Mouse (Mus musculus) CH12.LX (cell line): Measurements from ENCODE around the gene Tln2. TPM values are rescaled to one million over a fixed set of nuclear protein-coding genes. Genes with fewer than 3 reads are reported as not detected.
A peak's percentile ranks its signal among the peaks of the same experiment; 100 is the strongest.

ENCODE experiments used
- DNase-seq: peaks from one replicate; pipeline ENCODE4 v3.0.0-alpha.2; 2013; ENCODE audit errors: extremely low read depth
- H3K27ac ChIP-seq: 2 replicates; pipeline ENCODE4 v1.5.1; 2012; ENCODE audit warnings: low read depth, mild to moderate bottlenecking, control low read depth, moderate library complexity; ENCODE audit not compliant: insufficient read depth
- H3K27me3 ChIP-seq: replicated peaks from 2 replicates; pipeline ENCODE3; 2012; ENCODE audit warnings: inconsistent platforms
- H3K36me3 ChIP-seq, 2 experiments: replicated peaks in 1 of 2; 2 replicates each; pipeline versions ENCODE3 to v1.6.1; 2012; ENCODE audit warnings: inconsistent platforms in 1 of 2, low read length in 1 of 2, mild to moderate bottlenecking in 1 of 2, mixed read lengths in 1 of 2, moderate library complexity in 1 of 2; ENCODE audit not compliant: control insufficient read depth in 1 of 2, insufficient read depth in 1 of 2
- H3K4me1 ChIP-seq, 2 experiments: 2 replicates each; pipeline ENCODE4 v1.6.1; 2012; ENCODE audit warnings: inconsistent platforms in 1 of 2, moderate library complexity in 1 of 2; ENCODE audit not compliant: insufficient read depth in 2 of 2, control insufficient read depth in 1 of 2
- H3K4me2 ChIP-seq: 2 replicates; pipeline ENCODE4 v1.6.1; 2012; ENCODE audit warnings: low read depth, mild to moderate bottlenecking, control low read depth; ENCODE audit not compliant: poor library complexity, insufficient read depth, severe bottlenecking
- H3K4me3 ChIP-seq, 3 experiments: fragments of 150-350 bp in 1 of 3; sonication (generic) in 1 of 3; replicated peaks in 1 of 3; 2 replicates each; pipeline versions ENCODE3 to v1.5.1; 2011 to 2012; ENCODE audit warnings: low read depth in 2 of 3, low read length in 2 of 3, mild to moderate bottlenecking in 2 of 3, moderate library complexity in 2 of 3, control low read depth in 1 of 3, improper control_type of control experiment in 1 of 3, inconsistent platforms in 1 of 3, mixed read lengths in 1 of 3; ENCODE audit not compliant: poor library complexity in 1 of 3
- H3K79me2 ChIP-seq: replicated peaks from 2 replicates; pipeline ENCODE4 v1.6.1; 2012; ENCODE audit warnings: mild to moderate bottlenecking, moderate library complexity; ENCODE audit not compliant: control insufficient read depth, poor library complexity, insufficient read depth, severe bottlenecking; ENCODE audit errors: extremely low read depth
- H3K9ac ChIP-seq: 2 replicates; pipeline ENCODE4 v1.6.1; 2012; ENCODE audit warnings: low read depth, mild to moderate bottlenecking, control low read depth, moderate library complexity; ENCODE audit not compliant: insufficient read depth
- H3K9me3 ChIP-seq: replicated peaks from 2 replicates; pipeline ENCODE3; 2012; ENCODE audit warnings: low read length, inconsistent platforms, mixed read lengths
- BHLHE40 ChIP-seq: IDR thresholded peaks from 2 replicates; pipeline ENCODE4 v1.6.1; 2011; ENCODE audit warnings: mild to moderate bottlenecking, low read depth, low read length, improper control_type of control experiment
- CTCF ChIP-seq, 2 experiments: IDR thresholded peaks in 1 of 2; conservative IDR thresholded peaks in 1 of 2; 2 replicates each; pipeline ENCODE4 v1.5.1; 2011 to 2012; ENCODE audit warnings: low read depth in 2 of 2, low read length in 2 of 2, improper control_type of control experiment in 1 of 2, inconsistent platforms in 1 of 2, mild to moderate bottlenecking in 1 of 2, moderate library complexity in 1 of 2
- E2F4 ChIP-seq: IDR thresholded peaks from 2 replicates; pipeline ENCODE4 v1.6.1; 2011; ENCODE audit warnings: low read depth, low read length, improper control_type of control experiment; ENCODE audit not compliant: insufficient replicate concordance
- EP300 ChIP-seq: IDR thresholded peaks from 2 replicates; pipeline ENCODE4 v1.6.1; 2011; ENCODE audit warnings: low read length, improper control_type of control experiment
- GABPA ChIP-seq: IDR thresholded peaks from 2 replicates; pipeline ENCODE4 v1.6.1; 2012; ENCODE audit warnings: low read depth, low read length, improper control_type of control experiment, inconsistent platforms; ENCODE audit not compliant: insufficient replicate concordance
- IRF4 ChIP-seq: IDR thresholded peaks from 2 replicates; pipeline ENCODE4 v1.6.1; 2014; ENCODE audit warnings: low read depth, mild to moderate bottlenecking, inconsistent platforms, low read length, improper control_type of control experiment
- MAX ChIP-seq: IDR thresholded peaks from 2 replicates; pipeline ENCODE4 v1.6.1; 2011; ENCODE audit warnings: low read length, improper control_type of control experiment
- MAZ ChIP-seq: IDR thresholded peaks from 2 replicates; pipeline ENCODE4 v1.6.1; 2012; ENCODE audit warnings: low read depth, mild to moderate bottlenecking, inconsistent platforms, low read length, improper control_type of control experiment, moderate library complexity
- MEF2A ChIP-seq: IDR thresholded peaks from 2 replicates; pipeline ENCODE4 v1.6.1; 2014; ENCODE audit warnings: low read depth, mild to moderate bottlenecking, inconsistent platforms, low read length, improper control_type of control experiment, borderline replicate concordance
- MXI1 ChIP-seq: IDR thresholded peaks from 2 replicates; pipeline ENCODE4 v1.6.1; 2011; ENCODE audit warnings: mild to moderate bottlenecking, low read depth, low read length, improper control_type of control experiment
- NELFE ChIP-seq: IDR thresholded peaks from 2 replicates; pipeline ENCODE4 v1.6.1; 2011; ENCODE audit warnings: low read depth, low read length, improper control_type of control experiment
- POLR2A ChIP-seq: IDR thresholded peaks from 2 replicates; pipeline ENCODE4 v1.6.1; 2011; ENCODE audit warnings: low read depth, mild to moderate bottlenecking, improper control_type of control experiment, low read length
- POLR2AphosphoS2 ChIP-seq: IDR thresholded peaks from 2 replicates; pipeline ENCODE4 v1.6.1; 2011; ENCODE audit warnings: low read depth, low read length, improper control_type of control experiment
- RCOR1 ChIP-seq: conservative IDR thresholded peaks from 2 replicates; pipeline ENCODE4 v1.6.1; 2012; ENCODE audit warnings: low read depth, mild to moderate bottlenecking, inconsistent platforms, low read length, improper control_type of control experiment
- SIN3A ChIP-seq: IDR thresholded peaks from 2 replicates; pipeline ENCODE4 v1.6.1; 2012; ENCODE audit warnings: low read length, improper control_type of control experiment, inconsistent platforms
- SMC3 ChIP-seq: IDR thresholded peaks from 2 replicates; pipeline ENCODE4 v1.6.1; 2011; ENCODE audit warnings: low read depth, low read length, improper control_type of control experiment
- TBP ChIP-seq: conservative IDR thresholded peaks from 2 replicates; pipeline ENCODE4 v1.6.1; 2011; ENCODE audit warnings: low read depth, low read length, improper control_type of control experiment
- USF2 ChIP-seq: conservative IDR thresholded peaks from 2 replicates; pipeline ENCODE4 v1.6.1; 2011; ENCODE audit warnings: low read depth, low read length, improper control_type of control experiment
- dilution Hi-C: fragments of 300-500 bp; cut with MboI; formaldehyde crosslinking; loops from 2 replicates; pipeline ENCODE4 v1.14.3; 2020; ENCODE audit warnings: low sequenced_read_pairs; ENCODE audit not compliant: extremely low pct_unique_long_range_greater_than_20kb, extremely low pct_ligation_motif_present
- in situ Hi-C: fragments of 300-500 bp; cut with MboI; formaldehyde crosslinking; loops from 3 replicates; pipeline ENCODE4 v1.14.3; 2019; ENCODE audit warnings: low sequenced_read_pairs, low pct_ligation_motif_present, low pct_unique_long_range_greater_than_20kb, mixed read lengths
- polyA plus RNA-seq: library from polyadenylated mRNA; unstranded; fragments of >175 nt; gene quantifications from 2 replicates; pipeline ENCODE4 v1.2.1, GENCODE M21; 2012; ENCODE audit warnings: low read depth; ENCODE audit not compliant: insufficient read length
- total RNA-seq, 2 experiments: library from RNA; depleted of rRNA; stranded (reverse); fragments of 300-350 nt in 1 of 2; fragments of >200 nt in 1 of 2; gene quantifications; 2 replicates each; pipeline ENCODE4 v1.2.3; 2012 to 2014

The Tln2 gene
- total and polyA plus RNA-seq, 3 experiments: 2.6 to 4.4 (median 4.4) TPM

DNA sequence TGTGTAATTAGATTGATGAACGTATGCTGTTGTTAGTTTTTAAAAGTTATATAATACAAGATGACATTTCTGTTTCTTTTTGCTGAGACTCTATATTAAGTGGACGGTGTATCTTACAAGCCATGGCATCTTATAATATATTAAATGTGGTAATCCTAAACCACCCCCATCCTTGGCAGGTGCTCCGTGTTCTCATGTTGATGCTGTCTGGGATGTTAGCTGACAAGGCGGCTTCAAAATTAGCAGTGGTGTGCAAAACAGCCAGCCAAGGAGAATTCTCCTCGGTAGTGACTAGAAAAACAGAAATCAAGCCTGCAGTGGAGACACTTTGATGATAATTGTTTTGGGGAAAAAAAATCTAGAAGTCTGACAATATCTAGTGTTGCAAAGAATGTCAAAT is 371.8 kb downstream of the Tln2 start:
- in situ Hi-C loops (no loop called here), dilution Hi-C loops (no loop called here)
- DNase-seq: no peak
- H3K4me3 ChIP-seq: no peak overlapping the region
- no peaks in the 10 kb centered on the region for H3K79me2 ChIP-seq
- no peak overlapping the region for H3K27ac ChIP-seq
- H3K36me3 ChIP-seq: no peaks in the 10 kb centered on the region
- H3K9me3 ChIP-seq: peaks cover 2% of the 10 kb centered on the region
- no peak overlapping the region for H3K4me2 ChIP-seq
- TF ChIP-seq MXI1 (no peak), NELFE (no peak), RCOR1 (no peak)
- H3K27me3 ChIP-seq: no peaks in the 10 kb centered on the region
- H3K9ac ChIP-seq: no peak overlapping the region
- H3K4me1 ChIP-seq: peaks cover 3 to 8% of the 10 kb centered on the region in 2 experiments; a peak in 3 of 4 replicates

- DNase-seq: no peak
- H3K4me3 ChIP-seq: no peak overlapping the region
- H3K27me3 ChIP-seq: no peaks in the 10 kb centered on the region
Observed at GRCm38 (mm10) chr9:67187182-67187581, 372.3 kb downstream of the Tln2 start.

DNA sequence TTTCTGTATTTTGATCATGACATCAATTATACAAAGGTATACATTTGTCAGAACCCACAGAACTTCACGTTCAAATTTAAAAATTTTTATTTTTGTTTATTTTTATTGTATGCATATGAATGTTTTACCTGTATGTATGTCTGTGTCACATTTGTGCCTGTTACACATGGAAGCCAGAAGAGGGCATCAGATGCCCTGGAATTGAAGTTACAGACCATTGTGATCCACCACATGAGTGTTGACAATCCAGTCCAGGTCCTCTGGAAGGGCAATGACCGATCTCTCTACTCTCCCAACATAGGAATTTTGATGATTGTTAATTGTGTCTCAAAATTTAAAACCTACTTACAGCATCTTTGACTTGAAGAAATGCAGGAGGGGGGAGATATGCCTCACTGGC is 374.9 kb downstream of the Tln2 start:
- no peaks in the 10 kb centered on the region for H3K79me2 ChIP-seq
- in situ Hi-C loops: no loop called here
- no peak overlapping the region for H3K4me2 ChIP-seq
- H3K4me3 ChIP-seq: no peak overlapping the region
- H3K9me3 ChIP-seq: peaks cover 6% of the 10 kb centered on the region
- H3K36me3 ChIP-seq: no peaks in the 10 kb centered on the region
- dilution Hi-C loops: no loop called here
- H3K4me1 ChIP-seq: no peaks in the 10 kb centered on the region
- no peak overlapping the region for H3K9ac ChIP-seq
- no peak overlapping the region for H3K27ac ChIP-seq
- DNase-seq: no peak
- TF ChIP-seq CTCF (conservative IDR thresholded peaks at IDR 0.05 in 1 of 2, IDR thresholded peaks at IDR 0.05 in 1 of 2; ENCODE audit: low read depth in 2 of 2, low read length in 2 of 2): peak in 1 of 2 experiments; percentile 14; a peak in 1 of 4 replicates
- no peak for TF ChIP-seq TBP
- no peak for TF ChIP-seq POLR2A
- no peak for TF ChIP-seq RCOR1
- H3K27me3 ChIP-seq: no peaks in the 10 kb centered on the region

More at GRCm38 (mm10) chr9:67187182-67187581, 372.3 kb downstream of the Tln2 start:
- Histone ChIP-seq H3K79me2 (no peaks in the 10 kb centered on the region), H3K4me2 (no peak overlapping the region), H3K4me1 (peaks cover 3 to 8% of the 10 kb centered on the region in 2 experiments; a peak in 3 of 4 replicates), H3K36me3 (no peaks in the 10 kb centered on the region), H3K9ac (no peak overlapping the region), H3K27ac (no peak overlapping the region), H3K9me3 (peaks cover 2% of the 10 kb centered on the region)
- dilution Hi-C loops (no loop called here), in situ Hi-C loops (no loop called here)
- no peak for TF ChIP-seq GABPA
- no peak for TF ChIP-seq MEF2A
- no peak for TF ChIP-seq POLR2A
- no peak for TF ChIP-seq MAX
- TF ChIP-seq RCOR1: no peak
- no peak for TF ChIP-seq E2F4
- TF ChIP-seq MAZ: no peak
- TF ChIP-seq USF2: no peak
- TF ChIP-seq EP300: no peak
- no peak for TF ChIP-seq POLR2AphosphoS2
- no peak for TF ChIP-seq SIN3A
- no peak for TF ChIP-seq IRF4
- no peak for TF ChIP-seq BHLHE40
- no peak for TF ChIP-seq MXI1
- no peak for TF ChIP-seq SMC3
